Mouse (Mus musculus): ENCODE data around the gene Cyp4a31. TPM values are rescaled to one million over a fixed set of nuclear protein-coding genes. Genes with fewer than 3 reads are reported as not detected.

Cyp4a31 gene
- total RNA-seq, 2 experiments from 2014 or later = not detected

Other genes starting within 250 kb of the Cyp4a31 start
- not detected for gene Cyp4a12b, start 152.0 kb upstream of the Cyp4a31 start, total RNA-seq (2021)
- not detected for gene Cyp4a30b, start 111.0 kb upstream of the Cyp4a31 start, total RNA-seq (2021)
- not detected for gene Cyp4a14, start 67.5 kb upstream of the Cyp4a31 start, total RNA-seq (2021)
- gene Cyp4a10, start 45.4 kb upstream of the Cyp4a31 start, total RNA-seq (2021) = not detected
- not detected for gene Cyp4a32, start 37.3 kb downstream of the Cyp4a31 start, total RNA-seq (2021)
- 1 to 10 TPM; 1.9 to 5.3 TPM for gene Cyp4b1, start 84.1 kb downstream of the Cyp4a31 start, total RNA-seq (2021)
- 10 to 100 TPM; 33.1 to 33.2 TPM for gene Efcab14, start 174.1 kb downstream of the Cyp4a31 start, total RNA-seq (2021)
- gene Tex38, start 217.4 kb downstream of the Cyp4a31 start, total RNA-seq (2021) = 1 to 10 TPM; 1.2 to 1.3 TPM
- gene Atpaf1, start 221.2 kb downstream of the Cyp4a31 start, total RNA-seq (2021) = 10 to 100 TPM; 48.9 to 49.3 TPM

Measured in gastrocnemius, postnatal 25 days (tissue).